Mouse (Mus musculus) ES-CJ7 (cell line): ENCODE measurements around the gene Tmem159.

ENCODE experiments used
- DNase-seq: peaks from one replicate; pipeline ENCODE4 v3.0.0; 2011; ENCODE audit warnings: low read depth, low spot score

Gene Tmem159

GRCm38 (mm10) chr7:120102164-120102972, at the start of gene Tmem159:
Gene Tmem159 (plus strand): TSS chr7:120102353.
- peak; percentile 81 for DNase-seq

- no peak for DNase-seq
Observed at GRCm38 (mm10) chr7:120054016-120054415, 48.1 kb upstream of the Tmem159 start.

GRCm38 (mm10) chr7:120055479-120055878, 46.7 kb upstream of the Tmem159 start:
- DNase-seq: no peak

- no peak for DNase-seq
Observed at GRCm38 (mm10) chr7:120064045-120064444, 38.1 kb upstream of the Tmem159 start.

GRCm38 (mm10) chr7:120068114-120068513, 34.0 kb upstream of the Tmem159 start:
- no peak for DNase-seq

- DNase-seq: no peak
Observed at GRCm38 (mm10) chr7:120069164-120069563, 33.0 kb upstream of the Tmem159 start.

GRCm38 (mm10) chr7:120080177-120080576, 22.0 kb upstream of the Tmem159 start:
- DNase-seq: no peak

- DNase-seq: no peak
Observed at GRCm38 (mm10) chr7:120093033-120093432, 9.1 kb upstream of the Tmem159 start.

- no peak for DNase-seq
Observed at GRCm38 (mm10) chr7:120094216-120094615, 7.9 kb upstream of the Tmem159 start.

- DNase-seq: no peak
Observed at GRCm38 (mm10) chr7:120095180-120095579, 7.0 kb upstream of the Tmem159 start, which contains the start of gene Dnah3. Gene Dnah3 (minus strand): TSS chr7:120095280.

GRCm38 (mm10) chr7:120097845-120098244, 4.3 kb upstream of the Tmem159 start:
- peak; percentile 88 for DNase-seq

GRCm38 (mm10) chr7:120098403-120098802, 3.8 kb upstream of the Tmem159 start:
- DNase-seq: peak; percentile 79

GRCm38 (mm10) chr7:120103019-120103567, 940 bp downstream of the Tmem159 start:
- DNase-seq: peak; percentile 18

- no peak for DNase-seq
Observed at GRCm38 (mm10) chr7:120104975-120105374, 2.8 kb downstream of the Tmem159 start.

GRCm38 (mm10) chr7:120106356-120106755, 4.2 kb downstream of the Tmem159 start:
- no peak for DNase-seq

- no peak for DNase-seq
Observed at GRCm38 (mm10) chr7:120109676-120110075, 7.5 kb downstream of the Tmem159 start.

- no peak for DNase-seq
Observed at GRCm38 (mm10) chr7:120116976-120117375, 14.8 kb downstream of the Tmem159 start.

GRCm38 (mm10) chr7:120117529-120117928, 15.4 kb downstream of the Tmem159 start:
- no peak for DNase-seq

GRCm38 (mm10) chr7:120123776-120124175, 21.6 kb downstream of the Tmem159 start:
- no peak for DNase-seq

- peak; percentile 59 for DNase-seq
Observed at GRCm38 (mm10) chr7:120124844-120125243, 22.7 kb downstream of the Tmem159 start.

GRCm38 (mm10) chr7:120126976-120127685, 25.0 kb downstream of the Tmem159 start:
- no peak for DNase-seq

- DNase-seq: peak; percentile 15
Observed at GRCm38 (mm10) chr7:120127686-120128059, 25.5 kb downstream of the Tmem159 start.
